Mouse (Mus musculus) retina, postnatal 1 day (tissue): ENCODE results near the gene Cd5.

Experiments used
- DNase-seq: peaks from one replicate; pipeline ENCODE4 v3.0.0-alpha.2; 2012

Cd5 gene

DNA sequence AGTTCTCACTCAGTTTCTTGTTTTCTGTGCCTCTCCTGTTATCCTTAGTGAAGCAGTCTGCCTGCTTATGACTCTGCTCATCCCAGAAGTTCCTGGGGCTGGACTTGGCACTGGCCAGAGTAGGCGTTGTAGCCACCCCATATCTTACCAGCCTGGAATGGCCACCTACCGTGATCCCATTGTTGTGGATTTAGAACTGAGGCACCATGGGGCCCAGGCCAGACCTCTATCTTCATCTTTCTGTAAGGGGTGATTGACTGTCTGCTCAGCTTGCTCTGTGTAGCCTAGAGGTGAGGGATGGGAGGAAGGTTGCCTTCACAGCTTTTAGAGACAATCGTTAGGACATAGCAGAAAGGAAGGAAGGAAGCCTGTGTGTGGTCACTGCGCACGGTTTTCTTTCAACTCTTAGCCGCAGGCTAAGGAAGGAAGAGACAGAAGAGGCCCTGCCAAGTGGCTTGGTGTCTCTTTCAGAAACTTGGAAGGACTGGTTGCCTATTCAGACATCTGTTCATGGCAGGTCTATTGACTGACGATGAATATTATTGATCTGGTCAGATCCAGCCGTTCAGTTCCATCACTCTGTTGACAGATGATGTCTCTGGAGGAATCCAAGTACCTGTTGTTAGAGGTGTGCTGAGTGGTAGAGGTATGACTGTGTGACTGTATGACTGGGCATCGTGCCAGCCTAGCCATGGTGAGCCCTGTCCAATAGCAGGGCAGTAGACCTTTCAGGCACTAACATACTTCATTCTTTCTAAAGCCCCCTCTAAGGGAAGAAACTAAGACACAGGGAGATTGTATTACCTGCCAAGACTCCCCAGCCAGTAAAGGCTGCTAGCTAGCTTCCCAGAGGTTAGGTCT is 40.4 kb downstream of the Cd5 start:
- DNase-seq, result no peak

DNA sequence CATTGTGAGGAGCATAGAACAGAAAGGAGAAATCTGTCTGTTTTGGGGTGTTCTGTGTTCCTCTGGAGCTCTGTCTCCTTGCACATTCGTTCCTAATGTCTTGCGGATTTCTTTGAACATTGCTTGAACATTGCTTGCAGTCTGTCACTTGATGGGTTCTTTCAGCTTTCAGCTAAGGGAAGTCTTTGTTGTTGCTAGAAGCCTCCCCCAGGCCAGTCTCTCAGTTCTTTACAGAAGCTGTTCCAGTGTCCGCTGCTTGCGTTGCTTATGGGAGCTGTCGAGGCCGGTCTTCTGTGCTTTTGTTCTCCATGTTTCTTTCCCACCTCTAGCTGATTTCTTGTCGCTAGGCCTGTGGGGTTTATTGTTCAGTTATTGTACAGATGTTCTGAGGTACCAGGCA is 43.0 kb downstream of the Cd5 start:
- DNase-seq, result no peak

DNA sequence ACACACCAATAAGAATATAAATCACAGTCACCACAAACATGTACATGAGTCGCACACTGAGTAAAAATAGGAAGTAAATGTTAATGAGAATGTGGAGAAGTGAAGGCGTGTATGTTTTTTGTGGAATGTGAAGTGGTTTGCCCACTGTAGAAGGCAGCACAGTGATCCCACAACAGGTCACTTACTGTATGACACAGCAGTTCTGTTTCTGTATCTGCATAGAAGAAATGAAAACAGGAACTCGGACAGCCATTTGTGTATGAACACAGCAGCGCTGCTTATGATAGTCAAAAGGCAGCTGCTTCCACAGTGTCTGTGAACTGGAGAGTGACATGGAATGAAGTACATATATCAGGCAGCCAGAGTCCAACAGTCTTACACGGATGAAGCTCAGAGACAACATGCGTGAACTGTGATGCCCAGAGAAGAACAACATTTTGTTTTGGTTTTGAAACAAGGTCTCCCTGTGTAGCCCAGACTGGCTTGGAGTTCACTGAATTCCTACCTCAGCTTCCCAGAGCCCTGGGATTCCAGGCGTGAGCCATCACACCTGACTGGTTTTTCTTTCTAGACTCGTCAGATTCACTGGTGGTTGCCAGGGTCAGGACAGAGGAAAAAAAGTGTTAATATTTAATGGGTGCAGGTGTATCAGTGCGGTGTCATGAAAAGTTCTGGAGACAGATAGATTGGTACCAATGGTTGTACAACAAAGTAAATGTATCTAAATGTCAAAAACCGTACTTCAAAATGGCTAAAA is 44.7 kb downstream of the Cd5 start:
- DNase-seq, result no peak

DNA sequence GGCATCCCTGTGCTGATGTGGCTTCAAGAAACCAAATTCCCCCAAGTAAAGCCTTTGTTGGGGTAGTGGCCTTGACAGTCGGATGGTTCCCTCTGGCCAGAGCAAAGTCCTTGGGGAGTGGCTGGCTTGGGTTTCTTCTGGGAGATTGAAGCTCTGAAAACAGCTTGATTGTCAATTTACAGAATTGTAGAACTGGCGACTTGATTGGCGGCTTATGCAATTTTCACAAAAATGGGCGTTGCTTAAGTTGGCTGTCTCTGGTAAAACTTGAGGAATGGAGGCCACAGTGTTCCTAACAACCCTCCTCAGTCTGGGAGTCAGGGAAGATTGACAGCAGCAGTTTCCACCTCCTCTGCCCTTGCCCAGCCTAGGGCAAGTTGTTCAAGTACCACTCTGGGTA is 46.4 kb downstream of the Cd5 start:
- DNase-seq, result no peak

DNA sequence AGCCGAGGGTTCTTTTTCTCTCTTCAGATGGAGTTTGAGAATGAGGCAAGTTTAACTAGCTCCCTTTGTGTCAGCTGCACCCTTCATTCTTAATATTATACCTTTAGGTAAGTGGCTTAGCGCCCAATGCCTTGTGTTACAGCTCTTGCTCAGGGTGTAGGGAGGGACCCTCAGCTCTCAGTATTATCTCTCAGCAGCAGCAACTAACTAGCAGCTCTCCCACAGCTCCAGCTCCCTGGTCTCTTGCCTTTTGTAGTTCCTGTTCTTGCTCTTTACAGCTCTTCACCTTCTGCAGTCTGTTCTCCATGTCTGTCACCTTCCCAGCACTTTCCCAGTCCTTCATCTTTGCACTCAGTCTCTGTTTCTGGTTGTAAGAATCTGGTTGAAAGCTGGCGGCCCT is 47.1 kb downstream of the Cd5 start:
- DNase-seq, result no peak

DNA sequence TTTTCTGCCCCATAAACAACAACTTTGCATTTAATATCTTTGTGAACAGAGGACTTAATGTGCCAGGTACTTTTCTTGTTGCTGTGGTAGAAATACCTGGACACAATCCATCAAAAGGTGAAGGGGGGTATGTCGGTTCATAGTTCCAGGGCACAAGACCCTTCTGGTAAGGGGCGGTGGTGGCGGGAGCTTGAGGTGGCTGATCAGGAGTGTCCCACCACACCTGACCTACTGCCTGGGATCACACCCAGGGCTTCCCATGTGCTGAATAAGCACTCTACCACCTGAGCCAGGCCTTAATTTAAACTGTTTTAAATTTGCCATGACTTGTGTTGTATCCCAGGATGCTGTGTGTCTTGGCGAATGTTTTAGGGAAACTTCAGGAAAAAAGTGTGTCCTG is 47.7 kb downstream of the Cd5 start:
- DNase-seq, result no peak

DNA sequence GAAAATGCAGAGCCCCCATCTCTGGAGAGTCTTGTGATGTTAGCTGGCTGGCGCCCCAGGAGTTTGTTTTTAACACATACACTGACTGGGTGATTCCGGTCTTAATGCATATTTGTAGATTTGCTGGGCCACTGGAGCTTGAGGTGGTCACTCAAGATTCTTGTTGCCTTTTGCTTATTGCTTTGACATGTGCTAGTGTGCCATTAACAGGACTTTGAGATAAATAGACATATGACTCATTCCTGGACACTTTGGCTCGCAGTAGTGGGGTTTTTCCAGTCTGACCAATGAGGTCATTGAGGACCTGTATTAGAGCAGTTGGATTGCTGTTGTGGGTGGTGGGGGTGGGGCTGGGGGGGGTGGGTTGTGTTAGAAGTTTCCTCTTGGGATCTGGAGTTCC is 48.5 kb downstream of the Cd5 start:
- DNase-seq, result no peak

DNA sequence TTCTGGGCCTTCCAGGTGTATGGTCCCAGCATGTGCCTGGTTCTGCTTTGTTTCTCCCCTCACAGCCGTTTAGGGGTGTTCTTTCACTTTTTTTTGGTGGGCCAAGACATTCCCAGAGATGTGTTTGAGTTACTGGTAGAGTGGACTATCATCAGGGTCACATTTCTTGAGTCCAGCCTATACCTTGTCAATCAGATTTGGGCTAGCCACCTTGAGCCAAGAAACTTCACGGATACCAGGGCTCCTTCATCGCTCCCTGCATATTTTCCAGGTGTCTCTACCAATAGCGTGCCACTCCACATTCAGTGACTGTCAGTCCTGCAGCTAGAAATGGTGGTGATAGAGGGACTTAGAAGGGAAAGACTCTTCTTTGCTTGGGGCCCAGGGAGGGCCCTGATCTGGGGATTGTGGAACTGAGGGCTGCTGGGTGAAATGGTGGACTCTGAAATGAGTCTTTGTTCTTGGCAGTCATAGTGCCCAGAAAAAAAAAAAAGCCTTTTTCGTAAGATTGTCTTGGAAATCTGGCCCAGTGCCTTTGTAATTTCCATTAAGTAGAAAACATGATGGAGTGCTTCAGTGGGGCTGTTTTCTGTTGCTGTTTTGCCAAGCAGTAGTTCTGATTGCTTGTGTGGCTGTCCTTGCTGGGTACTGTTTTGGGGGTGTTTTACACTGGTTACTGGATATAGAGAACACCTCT is 49.2 kb downstream of the Cd5 start:
- no peak for DNase-seq

DNA sequence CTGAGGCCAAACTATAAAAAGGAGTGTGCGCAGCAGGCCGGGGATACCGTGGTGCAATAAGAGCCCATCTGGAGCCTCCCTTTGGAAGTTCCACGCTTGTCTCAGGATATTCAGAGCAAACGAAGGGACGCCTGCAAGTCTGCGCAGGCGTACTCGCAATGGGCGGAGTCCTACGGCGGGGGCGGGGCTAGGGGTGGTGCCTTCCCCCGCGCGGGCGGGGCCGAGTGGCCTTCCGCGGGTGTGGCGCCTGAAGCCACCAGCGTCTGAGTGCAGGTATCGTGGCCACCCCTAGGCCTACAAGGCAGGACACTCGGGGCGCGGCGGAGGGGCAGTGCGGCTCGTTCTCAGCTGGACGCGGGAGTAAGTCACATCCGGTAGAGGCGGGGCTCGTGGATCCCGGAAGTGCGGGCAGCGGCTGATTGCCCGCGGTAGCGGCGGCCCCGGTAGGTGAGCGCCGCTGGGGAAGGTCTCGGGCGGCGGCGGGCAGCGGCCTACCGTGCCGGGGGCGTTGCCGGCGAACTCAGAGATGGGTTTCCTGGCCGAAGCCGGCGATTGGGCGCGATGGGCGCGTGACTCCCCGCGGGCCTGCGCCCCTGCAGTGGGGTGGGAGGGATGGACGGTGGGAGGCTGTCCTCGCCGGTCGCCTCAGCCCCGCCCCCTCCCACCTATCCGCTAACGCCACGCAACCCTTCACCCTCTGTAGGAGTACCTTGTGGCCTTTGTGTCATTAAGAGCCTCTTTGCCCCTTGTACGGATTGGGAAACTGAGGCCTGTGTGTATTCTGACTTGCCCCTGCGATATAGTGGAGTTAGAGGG is 50.1 kb downstream of the Cd5 start, which contains the start of gene Vps37c:
TSS of gene Vps37c (plus strand) at position 199 of the 816 bp plus-strand sequence.
- DNase-seq, result peak; percentile 94

DNA sequence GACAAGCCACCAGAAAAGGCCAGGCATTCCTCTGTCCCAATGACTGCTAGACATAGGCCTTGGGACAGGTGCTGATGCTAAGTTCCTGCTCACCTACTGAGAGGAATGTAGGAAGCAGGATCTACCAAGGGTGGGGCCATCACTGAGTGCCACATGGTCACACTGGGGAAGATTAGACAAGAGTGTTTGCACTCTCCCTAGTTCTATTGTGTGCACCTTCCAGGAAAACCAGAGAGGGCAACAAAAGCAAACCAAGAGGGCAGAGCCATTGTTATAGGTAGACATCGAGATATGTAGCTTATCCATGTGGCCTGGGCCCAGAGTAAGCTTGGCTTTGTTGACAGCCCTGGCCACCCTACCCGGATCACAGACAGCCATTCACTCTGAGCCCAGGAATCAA is 53.1 kb downstream of the Cd5 start:
- no peak for DNase-seq

DNA sequence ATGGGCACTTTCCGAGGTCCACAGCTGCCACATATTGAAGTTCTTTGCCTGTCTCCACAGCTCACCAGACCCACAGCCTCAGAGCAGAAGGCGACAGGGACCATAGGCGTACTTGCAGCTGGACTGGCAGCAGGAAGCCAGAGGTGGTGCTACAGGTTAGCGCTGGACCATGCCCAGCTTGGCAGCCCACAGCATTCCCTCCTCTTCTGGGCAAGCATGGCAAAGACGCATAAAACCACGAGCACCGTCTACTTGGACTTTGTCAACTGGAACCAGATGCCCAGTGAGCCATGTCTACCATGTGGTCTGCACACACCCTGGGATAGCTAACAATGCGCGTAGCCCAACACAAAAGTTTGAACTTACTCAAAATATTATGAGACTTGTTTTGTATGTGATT is 53.7 kb downstream of the Cd5 start:
- no peak for DNase-seq

DNA sequence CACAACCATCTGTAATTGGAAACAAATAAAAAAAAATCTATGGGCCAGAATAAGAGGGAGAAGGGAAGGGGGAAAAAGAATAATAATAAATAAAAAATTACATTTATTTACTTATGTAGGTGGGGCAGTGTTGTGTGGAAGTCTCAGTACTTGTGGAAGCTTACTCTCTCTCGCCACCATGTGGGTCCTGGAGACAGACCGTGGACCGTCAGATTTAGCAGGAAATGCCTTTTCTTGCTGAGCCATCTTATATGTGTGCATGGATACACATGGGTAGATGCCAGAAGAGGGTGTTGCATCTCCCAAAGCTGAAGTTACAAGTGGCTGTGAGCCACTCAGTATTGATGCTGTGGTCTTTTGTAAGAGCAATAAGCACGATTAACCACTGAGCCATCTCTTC is 57.2 kb downstream of the Cd5 start:
- DNase-seq, result no peak

DNA sequence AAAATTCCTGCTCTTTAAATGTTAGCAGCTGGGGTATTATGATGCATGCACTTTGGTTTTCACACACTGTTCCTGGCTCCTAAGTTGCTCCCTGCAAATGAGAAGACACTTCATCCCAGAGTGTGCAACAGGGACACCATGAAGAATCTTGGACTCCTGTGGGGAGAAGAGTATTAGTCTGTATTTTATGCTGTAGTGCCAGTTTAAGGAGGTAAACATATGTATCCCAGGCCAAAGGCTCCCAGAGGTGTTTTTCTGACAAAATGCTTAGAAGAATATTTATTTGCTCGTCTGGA is 60.1 kb downstream of the Cd5 start:
- DNase-seq, result no peak

DNA sequence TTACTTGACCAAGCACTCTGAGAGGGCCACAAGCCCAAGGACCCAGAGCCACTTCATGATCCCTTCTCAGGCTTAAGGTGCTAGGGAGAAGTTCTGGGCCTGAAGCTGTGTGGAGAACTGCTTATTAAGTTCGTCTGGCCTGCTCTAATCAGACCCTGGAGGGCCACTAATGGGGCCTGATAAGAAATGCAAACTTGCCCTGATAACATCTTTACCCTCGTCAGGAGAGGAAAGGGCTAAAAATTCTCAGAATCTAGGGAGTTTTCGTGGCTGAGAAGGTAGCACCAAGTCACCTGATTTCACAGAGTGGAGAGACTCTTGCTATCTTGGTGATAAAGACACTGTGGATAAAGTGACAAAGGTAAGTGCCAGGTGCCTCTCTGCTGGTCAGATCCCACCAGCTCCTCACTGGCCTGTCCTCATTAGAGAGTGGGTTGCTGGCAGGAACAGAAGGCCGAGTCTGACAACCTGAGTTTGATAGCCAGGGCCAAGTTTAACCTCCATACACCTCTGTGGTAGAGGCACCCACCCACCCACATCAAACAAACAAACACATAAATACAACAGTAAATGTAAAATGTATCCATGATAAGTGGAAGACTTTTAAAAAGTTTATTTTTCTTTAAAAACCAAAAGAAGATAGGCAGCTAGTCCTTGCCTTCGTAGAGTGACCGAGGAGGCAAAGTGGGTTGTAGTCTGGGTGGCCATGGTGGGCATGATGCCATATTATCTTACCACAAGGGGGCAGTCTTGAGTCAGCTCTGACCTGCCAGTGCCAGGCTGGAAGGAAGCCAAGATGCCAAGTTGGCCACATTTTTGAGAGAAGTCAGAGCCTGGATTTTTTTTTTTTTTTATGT is 60.7 kb downstream of the Cd5 start, which contains the start of gene Pga5:
TSS of gene Pga5 (minus strand) at position 157 of the 857 bp plus-strand sequence.
- peak; percentile 88 for DNase-seq

DNA sequence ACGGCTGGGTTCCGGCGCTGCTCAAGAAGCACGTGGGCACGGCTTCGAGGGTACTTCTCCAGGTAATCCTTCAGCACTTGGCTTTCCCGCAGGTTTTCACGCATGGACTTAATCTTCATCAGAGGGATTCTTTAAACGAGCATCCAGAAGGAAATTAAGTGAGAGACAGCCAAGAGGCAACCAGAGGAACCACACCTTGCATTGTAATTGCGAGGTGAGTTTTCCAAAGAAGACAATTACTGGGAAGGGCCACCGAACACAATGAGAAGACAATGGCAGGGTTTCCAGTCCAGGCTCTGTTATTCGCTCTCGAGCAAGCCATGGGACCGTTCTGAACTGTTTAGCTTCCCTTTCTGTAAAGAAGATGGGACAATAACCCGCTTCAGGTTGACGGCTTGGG is 62.1 kb downstream of the Cd5 start:
- DNase-seq, result no peak

DNA sequence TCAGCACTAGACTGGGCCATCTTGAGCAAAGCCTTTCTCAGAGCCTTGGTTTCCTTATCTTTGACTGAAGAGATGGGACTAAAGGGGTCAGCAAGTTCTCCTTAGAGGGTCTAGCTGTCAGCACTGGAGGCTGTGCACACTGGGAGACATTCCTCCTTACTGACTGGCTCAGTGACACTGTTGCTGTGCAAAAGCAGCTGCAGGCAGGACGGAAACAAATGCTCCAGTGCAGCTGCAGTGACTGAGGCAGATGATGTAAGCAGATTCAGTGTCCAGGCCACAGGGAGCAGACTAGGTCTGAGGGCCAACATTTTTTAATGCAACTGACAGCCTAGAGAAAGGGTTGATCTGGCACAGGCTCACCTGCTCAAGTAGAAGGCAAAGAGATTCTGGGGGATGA is 65.5 kb downstream of the Cd5 start:
- DNase-seq, result no peak

DNA sequence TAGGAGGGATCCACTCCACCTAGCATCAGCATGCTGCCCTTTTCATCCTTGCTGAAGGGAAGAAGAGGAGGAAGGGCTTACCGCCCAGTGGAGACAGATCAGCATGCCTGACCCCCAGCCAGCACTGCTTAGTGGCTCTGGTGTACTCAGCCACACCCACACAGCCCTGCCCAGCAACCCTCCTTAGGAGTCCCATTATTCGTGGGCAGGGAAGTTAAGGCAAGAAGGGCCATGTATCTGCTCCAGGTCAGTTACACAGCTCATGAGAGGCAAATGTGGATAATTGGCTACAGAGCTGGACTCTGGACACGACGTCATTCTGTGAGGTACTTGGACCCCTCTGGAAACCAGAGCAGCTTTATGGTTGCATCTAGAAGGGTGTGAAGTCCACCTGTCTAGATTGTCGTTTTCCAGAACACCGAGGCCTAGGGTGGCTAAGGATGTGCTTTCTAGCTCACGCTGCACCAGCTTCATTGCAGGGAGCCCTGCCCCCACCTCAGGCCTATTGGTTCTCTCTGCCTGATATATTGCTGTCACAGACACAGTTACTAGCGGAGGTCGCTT is 66.9 kb downstream of the Cd5 start:
- DNase-seq, result no peak

DNA sequence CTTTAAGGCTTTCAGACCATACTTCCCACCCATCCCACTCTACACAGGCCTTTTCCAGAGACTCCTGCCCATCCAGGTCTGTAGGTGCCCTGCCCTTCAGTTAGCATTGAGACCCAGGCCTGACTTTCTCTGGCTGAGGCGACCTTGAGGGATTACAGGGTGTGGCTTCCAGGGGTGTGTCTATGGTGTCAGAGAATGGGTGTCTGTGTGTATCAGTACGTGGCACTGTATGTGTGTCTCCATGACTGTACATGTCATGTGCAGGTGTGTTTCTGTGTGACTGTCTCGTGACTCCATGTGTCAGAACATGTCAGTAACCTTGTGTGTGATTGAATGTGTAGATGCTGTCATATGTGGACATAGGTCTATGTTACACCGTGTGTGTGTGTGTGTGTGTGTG is 67.5 kb downstream of the Cd5 start:
- DNase-seq, result no peak
